Mouse (Mus musculus): Measurements from ENCODE around the gene Lnx2.

Lnx2 gene

DNA sequence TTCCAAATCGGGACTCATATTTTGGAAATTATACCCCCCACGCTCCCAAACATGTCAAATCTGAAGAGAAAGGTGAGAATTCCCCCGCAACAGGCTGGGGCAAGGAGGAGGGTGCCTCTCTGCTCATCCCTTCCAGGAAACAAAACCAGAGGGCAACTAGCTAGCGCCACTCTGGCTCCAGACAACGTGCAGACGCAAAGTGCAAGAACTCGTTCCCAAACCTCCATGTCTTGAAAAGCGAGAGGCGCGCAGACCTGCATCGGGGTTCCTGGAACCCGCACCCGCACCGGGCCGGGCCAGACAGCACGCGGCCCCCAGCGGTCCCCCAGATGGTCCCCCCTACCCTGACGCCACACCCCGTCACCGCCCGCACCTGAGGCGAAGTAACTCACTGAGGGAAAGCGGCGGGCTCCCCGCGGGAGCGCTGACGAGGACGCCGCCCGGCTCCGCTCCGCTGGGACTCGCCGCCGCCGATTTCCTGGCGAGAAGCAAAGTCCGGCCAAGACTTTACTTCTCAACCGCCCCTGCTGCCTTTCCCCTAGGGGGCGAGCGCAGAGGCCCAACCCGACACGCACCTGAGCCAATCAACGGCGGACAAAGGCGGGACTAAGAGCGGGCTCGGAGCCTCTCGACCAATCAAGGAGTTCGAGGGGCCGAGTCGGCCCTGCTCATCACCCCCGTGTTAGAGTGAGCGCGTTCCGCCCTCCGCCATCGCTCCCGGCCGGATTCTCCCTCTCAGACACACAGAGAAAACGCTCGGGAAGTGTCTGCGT is at the start of gene Lnx2:
Lnx2 (minus strand) TSS at position 561 of the 773 bp plus-strand sequence.
- peak; percentile 97 for DNase-seq

DNA sequence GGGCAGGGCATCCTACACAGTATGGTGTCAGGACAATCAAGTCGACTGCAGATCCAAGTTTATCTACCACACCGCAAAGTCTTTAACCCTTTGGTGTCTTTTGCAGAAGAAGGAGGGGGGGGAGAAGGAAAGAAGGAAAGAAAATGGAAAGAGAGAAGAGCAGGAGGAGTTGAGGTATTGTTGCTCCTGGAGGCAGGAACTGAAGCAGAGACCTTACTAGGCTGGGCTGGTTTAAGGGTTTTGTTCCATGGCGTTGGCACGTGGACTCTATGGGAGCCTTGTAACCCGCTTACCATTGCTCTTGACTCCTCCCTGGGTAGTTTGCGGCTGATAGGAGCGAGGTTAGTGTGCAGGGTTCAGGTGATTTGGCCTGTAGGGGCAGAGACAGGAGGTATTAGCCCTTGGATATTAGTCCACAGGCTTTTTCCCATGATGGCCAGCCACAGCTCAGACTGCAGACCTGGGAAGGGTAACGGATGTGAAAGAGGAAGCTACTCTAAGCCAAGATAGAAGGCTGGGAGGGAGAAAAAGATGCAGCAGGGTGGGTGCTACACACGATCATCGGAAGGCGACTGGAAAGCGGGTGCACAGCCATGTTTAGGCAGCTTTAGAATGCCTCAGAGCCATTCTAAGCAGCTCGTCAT is 49.3 kb upstream of the Lnx2 start:
- no peak for DNase-seq

DNA sequence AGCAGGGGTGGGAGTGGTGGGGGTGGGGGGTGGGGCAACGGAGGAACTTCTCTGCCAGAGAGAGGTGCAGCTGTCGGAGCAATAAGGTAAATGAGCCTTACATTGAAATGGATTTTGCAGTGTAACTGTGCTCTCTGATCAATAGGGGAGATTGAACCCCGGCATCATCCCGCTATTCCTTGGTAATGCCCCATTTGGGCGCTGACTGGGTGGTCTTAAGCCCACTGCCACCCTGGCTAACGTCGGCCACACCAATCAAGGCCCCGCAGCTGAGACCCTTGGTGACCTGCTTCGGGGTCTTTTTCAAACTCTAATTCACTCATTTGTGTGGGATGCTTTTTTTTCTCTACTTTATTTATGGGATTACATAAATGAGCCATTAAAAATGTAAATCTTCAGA is 48.4 kb upstream of the Lnx2 start:
- no peak for DNase-seq

DNA sequence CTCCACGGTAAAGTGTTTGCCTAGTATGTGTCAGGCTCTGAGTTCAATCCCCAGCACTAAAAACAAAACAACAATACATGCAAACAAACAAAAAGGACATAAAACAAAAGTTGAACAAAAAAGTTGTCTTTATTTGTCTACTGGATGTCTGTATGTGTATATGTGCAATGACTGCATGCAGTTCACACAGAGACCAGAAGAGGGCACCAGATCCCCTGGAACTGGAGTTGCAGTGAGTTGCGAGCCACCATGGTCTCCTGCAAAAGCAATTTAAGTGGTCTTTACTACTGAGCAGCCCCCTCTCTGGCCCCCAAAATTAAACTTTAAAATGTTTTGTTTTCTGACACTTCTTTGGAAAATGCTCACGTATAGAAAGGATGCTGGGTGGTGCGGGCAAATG is 44.8 kb upstream of the Lnx2 start:
- DNase-seq = no peak

DNA sequence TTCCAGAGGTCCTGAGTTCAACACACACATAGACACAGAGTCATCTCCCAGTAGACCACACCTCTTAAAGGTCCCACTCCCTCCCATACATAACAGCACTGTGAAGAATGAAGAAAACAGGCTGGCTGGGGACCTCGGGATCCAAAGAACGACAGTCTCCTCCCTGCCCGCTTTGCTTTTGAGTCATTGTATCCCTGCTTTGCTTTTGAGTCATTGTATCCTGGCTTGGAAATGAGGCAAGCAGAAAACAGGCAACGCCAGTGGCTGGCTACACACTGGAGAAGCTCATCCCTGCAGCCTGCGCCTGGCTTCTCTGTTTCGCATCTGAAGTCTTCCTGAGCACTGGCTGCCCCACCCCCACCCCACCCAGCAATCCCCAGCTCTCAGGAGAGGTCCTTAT is 40.6 kb upstream of the Lnx2 start:
- DNase-seq = no peak

DNA sequence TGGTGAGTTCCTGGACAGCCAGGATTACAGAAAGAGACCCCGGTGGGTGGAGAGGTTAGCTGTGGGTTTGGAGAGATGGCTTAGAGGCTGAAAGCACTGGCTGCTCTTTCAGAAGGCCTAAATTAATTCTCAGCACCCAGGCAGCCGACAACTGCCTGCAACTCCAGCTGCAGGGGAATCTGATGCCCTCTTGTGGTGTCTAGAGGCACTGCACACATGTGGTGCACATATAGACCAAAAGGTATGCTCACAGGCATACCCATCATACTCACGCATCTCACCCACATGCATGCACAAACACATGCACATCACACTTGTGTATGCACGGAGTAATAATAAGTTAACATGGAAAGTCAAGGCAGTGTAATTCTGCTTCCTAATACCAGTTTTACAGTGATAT is 39.2 kb upstream of the Lnx2 start:
- no peak for DNase-seq

DNA sequence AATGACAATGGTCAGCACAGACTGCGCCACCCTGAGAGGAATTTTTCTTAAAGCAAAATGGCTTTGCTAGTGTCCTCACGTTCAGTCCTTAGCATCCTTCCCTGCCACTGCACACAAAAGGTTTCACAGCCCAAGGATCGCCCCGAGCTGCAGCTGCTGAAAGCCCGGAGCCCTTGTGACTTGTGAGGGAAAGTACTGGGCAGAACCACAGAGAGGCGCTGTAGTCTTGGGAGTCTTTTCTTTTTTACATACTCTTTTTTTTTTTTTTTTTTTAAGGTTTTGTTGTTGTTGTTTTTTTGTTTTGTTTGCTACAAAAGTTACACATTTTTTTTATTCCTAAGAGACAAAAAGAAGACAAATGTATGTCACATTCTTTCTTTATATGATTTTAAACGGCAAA is 38.4 kb upstream of the Lnx2 start:
- no peak for DNase-seq

DNA sequence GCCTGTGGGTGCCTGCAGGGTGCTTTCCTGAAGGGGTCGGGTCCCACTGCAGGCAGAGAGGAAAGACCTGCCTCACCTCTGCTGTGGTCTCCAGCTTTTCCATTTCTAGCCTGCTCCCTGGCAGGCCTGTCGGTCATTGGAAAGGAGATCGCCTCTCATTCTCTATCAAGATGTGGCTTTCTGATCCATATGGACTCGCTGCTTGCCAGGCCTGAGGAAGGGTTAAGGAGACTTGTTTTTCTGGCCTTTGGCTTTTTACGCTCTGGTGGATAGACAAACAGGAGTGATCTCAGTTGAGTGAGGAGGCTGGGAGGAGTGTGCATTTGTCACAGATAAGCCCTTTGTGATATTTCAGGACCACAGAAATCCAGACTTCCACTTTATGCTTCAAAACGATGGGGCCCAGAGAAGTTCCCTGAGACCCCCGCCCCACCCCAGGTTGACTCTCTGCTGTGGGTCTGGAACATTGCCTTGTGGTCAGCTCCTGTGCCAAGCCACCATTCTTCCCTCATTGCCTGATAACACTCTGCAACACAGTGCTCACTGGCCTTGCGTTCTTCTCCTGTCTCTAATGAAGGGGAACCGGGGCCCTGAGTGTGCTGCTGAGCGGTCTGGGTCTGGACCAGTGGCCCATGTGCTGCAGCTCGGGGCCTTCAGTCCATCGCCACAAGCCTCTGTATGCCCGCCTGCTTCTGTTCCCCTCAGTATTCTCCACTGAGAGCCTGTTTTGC is 32.6 kb upstream of the Lnx2 start:
- peak; percentile 50 for DNase-seq

DNA sequence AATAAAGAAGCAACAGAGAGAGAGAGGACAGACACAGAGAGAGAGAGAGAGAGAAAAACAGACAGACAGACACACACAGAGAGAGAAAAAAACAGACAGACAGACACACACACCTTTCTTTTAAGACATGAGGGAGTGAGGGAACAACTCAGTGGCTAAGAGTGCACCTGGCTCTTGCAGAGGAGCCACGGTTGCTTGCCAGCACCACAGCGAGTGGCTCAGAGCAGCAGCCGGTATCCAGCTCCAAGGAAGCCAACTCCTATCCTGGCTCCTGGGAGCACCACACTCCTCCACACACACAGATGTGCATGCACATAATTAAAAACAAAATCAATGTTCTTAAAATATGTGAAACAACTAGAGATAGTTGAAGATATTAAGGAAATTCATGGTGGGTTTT is 30.9 kb upstream of the Lnx2 start:
- no peak for DNase-seq

DNA sequence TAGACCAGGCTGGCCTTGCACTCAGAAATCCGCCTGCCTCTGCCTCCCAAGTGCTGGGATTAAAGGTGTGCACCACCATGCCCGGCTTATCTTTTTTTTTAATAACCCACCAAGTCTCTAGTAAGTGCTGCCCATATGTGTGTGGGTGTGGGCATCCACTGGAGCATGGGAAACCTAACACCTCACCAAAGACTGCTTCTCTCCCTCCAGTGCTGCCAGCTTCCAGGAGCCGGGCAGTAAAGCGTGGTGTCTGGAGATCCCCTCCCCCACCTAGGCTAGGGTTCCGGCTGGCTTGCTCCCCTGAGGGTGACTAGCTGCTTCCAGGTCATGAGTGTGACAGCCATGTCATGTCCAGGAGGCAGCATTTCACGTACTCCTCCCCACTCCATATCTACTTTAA is 25.9 kb upstream of the Lnx2 start:
- no peak for DNase-seq

DNA sequence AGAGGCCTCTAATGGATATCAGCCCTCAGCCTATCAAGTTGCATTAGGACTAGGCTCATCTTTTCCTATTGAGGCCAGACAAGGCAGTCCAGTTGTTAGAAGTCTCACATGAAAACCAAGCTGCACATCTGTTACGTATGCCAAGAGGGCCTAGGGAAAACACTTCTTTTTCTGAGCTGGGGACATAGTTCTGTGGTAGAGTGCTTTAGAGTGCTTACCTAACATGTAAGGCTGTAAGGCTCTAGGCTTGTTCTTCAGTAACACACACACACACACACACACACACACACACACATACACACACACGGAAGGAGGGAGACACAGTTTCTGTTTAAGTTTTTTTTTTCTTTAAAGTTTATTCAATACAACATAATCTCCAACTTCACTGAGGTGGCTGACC is 23.8 kb upstream of the Lnx2 start:
- DNase-seq = no peak

DNA sequence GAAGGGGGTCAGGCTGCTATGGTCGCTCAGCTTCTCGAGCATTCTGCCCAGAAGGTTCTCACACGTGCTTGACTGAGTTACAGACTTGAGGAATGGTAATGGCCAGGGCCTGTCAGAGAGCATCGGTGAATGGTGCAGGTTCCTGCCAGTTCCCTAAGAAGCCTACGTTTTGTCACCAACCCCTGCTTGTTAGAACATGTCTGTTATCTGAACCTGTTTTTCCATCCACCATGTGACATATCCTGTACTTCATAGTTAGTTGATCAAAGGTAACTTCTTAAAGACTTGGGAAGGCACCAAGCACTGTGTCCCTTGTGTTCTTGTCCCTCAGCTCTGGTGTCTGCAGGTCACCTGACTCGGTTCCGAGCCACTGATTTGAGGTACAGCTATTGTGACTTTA is 22.3 kb upstream of the Lnx2 start:
- DNase-seq = no peak

DNA sequence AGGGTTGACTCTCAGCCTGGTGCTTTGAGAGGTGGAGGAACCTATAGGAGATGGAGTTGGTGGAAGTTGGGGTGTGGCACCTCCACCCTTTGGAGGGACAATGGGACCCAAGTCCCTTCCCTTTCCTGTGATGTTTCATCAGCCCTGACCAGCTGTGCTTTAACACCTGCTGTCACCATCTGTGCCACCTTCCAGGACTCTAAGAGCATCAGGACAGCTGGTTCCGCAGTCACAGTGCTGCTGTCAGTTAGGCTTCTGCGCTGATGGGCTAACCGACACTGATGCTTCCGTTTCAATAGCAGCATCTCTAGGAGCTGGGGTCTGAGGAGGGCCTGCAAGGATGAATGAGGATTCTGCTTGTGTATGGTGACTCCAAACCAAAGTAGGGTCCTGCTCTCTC is 20.2 kb upstream of the Lnx2 start:
- no peak for DNase-seq

DNA sequence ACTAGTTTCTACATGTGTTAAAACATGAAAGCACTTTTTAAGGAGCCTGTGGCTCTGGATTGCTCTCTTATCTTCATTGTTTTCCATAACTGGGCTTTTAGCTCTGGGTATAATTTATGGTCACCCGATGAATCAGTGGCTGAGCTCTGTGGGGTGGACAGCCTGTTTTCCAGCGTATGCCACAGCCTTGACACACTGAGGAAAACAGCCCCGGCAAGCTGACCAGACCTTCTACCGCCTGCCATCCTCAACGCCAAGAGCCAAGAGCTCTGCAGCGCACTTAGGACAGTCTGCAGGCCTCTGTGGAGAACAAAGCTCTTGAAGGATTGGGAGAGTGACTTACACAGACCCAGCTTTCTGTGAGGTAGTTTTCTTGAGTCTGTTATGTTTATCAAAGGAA is 17.9 kb upstream of the Lnx2 start:
- no peak for DNase-seq

DNA sequence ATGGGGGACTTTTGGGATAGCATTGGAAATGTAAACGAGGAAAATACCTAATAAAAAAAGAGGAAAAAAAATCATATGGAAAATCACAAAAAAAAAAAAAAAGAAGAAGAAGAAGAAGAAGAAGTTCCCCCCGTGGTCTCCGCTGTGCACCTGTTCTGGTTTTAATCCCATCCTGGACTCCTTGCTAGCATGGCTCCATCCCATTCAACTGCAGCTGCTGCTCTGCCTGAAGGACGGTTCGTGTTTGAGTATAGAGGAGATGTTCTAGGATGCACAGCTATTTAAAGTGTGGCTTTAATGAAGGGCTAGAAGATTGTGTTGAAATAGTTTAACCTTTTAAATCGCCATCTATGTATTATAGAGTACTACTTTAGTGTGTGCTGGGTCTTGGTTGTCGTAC is 16.1 kb upstream of the Lnx2 start:
- no peak for DNase-seq

DNA sequence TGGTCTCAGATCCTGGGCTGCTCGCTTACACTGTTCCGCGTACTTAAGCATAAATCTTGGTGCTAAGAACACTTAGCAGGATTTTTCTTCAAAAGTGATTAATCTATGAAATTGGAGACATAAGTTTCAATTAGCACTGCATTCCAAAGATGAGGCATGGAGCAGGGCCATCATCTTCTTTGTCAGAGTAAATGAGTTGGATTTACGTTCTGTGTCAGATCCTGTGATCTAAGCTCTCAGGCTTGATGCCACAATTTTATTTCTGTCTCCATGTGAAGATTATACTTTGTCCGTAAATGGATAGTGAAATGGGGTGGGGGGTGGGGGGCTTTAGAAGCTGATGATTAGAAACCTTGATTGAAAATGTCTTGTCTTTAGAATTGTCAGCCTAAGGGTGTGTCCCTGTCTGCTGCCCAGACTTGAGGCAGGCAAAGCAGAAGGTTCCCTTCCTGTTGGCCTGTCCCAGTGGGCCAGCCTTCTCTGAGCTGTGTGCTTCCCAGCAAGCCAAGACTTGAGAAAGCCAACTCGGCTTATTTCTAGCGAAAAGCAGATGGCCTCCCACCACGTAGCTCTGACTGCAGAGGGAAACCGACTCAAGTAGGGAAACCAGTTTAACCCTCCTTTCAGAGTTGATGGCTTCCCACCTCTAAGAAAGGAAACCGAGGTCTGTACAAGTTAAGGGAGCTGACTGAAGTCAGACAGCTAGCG is 14.0 kb upstream of the Lnx2 start:
- DNase-seq = no peak

DNA sequence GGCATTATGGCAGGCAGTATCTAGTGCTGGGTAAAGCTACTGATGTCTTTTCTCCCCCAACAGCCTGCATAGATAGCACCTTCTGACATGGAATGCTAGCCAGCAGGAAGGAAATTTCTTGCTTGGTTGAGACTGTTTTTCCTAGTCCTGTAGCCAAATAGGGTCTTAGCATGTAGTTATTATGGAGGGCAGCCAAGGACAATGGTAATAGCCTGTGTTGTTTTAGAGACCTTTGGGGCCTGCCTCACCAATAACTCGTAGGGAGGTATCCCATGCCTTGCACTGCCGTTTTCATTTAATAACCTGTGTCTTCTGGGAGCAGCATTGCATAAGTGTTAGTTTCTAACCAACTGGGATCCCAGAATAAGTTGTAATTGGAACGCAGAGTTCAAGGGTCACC is 13.4 kb upstream of the Lnx2 start:
- DNase-seq = no peak

DNA sequence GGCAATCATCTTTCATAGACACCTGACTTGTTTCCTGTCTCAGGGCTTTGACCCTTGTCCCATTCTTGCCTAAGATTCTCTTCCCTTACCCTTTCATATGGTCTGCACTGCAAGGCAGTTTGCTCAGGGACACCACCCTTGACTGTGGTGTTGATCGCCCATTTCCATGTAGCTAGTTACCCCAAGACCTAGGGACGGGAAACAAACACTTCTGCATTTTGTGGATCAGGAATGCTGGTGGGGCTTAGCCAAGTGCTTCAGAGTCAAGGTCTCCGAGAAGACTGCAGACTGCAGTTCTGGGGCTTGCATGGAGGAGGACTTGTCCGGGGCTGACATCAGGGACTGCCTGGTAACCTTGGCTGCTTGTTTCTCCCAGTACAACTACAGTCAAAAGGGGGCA is 10.4 kb upstream of the Lnx2 start:
- DNase-seq = no peak

DNA sequence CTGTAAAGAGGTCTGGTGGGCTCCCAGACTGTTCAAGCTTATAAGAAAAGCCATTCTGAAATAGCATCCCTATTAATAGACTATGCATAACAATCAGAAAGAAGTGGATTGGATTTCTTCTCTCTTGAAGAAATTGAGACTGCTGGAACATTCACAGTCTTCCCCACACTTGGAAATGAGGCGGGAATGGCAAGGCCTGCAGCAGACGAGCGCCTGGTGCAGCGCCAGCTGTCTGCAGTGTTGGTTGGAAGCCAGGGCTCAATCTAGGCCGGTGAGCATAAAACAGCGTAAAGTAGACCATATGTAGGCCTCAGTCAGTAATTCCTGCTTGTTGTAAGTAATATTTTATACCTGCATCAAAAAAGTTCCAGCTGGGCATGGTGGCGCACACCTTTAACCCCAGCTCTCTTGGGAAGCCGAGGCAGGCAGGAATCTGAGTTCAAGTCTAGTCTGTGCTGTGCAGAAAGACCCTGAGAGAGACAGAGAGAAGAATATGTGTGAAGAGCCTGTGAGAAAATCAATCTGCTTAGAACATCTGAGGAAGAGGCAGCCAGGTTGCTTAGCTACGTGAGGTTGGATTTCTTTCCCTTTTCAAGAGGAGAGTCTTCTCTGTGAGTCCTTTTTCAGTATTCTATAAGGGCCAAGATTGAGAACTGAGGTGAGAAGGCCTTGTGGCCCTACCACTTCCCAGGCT is 9.0 kb upstream of the Lnx2 start:
- no peak for DNase-seq

DNA sequence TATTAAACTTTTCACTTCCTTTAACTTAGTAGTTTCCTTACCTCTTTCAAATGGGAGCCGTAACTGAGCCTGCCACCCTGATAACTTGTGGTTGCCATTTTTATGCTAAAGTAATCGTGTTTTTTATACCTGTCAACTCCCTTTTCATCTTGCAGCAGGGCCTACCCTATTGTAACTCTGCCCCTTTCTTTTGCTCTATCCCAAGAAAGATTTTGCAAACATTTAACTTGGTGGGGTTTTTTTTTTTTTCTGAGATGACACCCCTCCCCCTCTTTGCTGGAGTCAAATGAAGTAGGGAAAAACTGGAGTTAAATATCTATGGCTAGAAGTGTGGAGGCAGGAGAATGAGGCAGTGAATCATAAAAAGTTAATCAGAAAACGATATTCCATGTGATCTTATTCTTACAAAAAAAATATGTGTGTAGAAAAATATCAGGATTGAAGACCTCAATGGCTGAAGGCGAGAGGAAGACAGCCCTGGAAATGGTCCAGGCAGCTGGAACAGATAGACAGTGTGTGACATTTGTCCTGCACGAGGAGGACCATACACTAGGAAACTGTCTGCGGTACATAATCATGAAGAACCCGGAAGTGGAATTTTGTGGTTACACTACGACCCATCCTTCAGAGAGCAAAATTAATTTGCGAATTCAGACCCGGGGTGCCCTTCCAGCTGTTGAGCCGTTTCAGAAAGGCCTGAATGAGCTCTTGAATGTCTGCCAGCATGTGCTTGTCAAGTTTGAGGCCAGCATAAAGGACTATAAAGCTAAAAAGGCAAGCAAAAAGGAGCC is 1.9 kb upstream of the Lnx2 start:
- DNase-seq = peak; percentile 35

DNA sequence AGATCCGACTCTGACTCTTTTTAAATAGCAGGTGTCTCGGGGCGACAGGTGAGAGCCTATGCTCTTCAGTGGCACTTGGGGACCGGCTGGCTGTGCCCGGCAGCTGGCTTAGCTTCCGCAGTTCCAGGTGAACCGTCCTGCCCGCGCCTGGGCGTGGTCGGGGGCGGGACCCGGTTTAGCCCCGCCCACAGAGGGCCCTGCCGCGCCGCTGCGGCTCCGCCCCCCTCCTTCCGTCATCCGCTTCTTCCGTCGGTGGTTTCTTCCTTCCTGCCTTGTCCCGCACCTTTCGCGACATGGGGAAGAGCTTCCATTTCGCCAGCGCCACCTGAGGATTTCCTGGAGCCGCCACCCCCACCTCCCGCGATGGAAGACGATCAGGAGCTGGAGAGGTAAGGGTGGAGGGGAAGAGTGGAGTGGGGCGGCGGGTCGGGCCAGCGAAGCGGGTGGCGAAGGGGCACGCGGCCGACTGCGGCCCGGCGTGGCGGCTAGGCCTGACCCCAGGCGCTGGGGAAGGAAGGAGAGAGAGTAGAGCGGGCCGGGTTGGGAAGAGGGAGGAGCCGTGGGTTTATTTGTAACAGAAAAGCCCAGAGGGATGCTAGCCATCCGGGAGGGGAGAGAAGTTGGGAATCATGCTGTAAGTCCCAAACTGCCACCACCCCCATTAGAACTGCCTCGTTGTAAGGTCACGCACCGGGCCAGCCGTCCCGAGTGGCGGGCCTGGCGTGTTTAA is 1.1 kb upstream of the Lnx2 start:
- DNase-seq = peak; percentile 97

Measured in kidney, adult 18-20 months (tissue).